Mouse (Mus musculus) lung, postnatal 0 days (tissue): ENCODE results near the gene Med29.

Experiments
- CTCF ChIP-seq: IDR thresholded peaks from 2 replicates; pipeline ENCODE4 v1.5.1; 2016; ENCODE audit warnings: antibody characterized with exemption, mild to moderate bottlenecking
- EP300 ChIP-seq: IDR thresholded peaks from 2 replicates; pipeline ENCODE4 v1.6.1; 2016; ENCODE audit warnings: antibody characterized with exemption, mild to moderate bottlenecking, control low read depth

DNA sequence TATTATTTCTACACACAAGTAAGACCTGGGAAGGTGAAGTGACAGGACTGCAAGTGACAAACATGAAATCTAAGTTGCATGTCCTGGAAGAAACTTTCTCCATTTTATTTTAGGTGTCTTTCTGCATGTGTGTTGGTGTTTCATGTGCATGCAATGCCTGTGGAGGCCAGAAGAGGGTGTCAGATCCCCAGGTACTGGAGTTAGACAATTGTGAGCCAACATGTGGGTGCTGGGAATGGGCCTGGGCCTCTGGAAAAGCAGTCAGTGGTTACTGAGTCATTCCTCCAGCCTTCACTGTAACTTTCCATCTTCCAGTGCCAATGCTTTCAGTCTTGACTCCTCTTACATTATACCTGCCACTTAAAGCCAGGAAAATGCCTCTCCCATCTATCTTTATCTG, 24.9 kb upstream of the Med29 start:
- peak; percentile 39 for TF ChIP-seq CTCF
- no peak for TF ChIP-seq EP300
